Mouse (Mus musculus): ENCODE results near the gene Grsf1.
A peak's percentile ranks its signal among the peaks of the same experiment; 100 is the strongest.

The Grsf1 gene

GRCm38 (mm10) chr5:88675443-88676387 lies at the start of gene Grsf1:
TSS of gene Grsf1 (minus strand) at chr5:88676171.
- peak; percentile 93 for DNase-seq (ENCODE audit: low read depth, low spot score)

- no peak for DNase-seq (ENCODE audit: low read depth, low spot score)
Measured at GRCm38 (mm10) chr5:88724030-88724429, 48.1 kb upstream of the Grsf1 start.

GRCm38 (mm10) chr5:88722213-88722600 lies 46.2 kb upstream of the Grsf1 start:
- DNase-seq (ENCODE audit: low read depth, low spot score), result no peak

DNA sequence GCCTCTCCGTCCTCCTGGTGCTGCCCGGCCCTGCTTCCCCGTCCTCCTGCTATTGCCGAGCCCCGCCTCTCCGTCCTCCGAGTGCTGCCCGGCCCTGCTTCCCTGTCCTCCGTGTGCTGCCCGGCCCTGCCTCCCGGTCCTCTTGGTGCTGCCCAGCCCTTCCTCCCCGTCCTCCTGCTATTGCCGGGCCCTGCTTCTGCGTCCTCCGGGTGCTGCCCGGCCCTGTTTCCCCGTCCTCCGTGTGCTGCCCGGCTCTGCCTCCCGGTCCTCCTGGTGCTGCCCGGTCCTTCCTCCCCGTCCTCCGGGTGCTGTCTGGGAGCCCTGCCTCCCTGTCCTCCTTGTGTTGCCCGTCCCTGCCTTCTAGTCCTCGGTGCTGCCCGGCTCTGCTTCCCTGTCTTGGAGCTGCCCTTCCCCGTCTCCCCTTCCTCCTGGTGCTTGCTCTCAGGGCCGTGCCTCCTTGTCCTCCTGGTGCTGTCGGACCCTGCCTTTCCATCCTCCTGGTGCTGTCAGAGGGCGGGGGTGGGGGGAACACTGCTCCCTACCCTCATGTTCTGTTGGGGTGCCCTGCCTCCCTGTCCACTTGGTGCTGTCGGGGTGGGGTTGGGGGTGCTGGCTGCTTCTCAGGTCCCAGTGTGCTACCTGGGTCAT lies 45.7 kb upstream of the Grsf1 start:
- peak; percentile 30 for DNase-seq (ENCODE audit: low read depth, low spot score)

DNA sequence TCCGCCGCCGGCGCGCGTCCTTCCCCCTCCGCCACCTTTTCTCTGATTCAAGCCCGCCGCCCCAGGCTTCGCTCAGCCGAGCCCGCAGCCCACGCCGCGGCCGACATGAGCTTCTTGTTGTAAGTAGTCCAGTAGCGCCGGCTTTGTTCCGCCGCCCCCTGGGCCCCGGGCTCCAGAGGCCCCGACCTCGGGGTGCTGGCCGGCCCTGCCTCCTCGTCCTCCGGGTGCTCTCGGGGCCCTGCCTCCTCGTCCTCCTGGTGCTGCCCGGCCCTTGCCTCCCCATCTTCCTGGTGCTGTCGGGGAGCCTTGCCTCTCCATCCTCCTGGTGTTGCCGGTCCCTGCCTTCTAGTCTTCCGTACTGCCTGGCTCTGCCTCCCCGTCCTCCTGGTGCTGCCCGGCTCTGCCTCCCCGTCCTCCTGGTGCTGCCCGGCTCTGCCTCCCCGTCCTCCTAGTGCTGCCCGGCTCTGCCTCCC lies 45.1 kb upstream of the Grsf1 start:
- DNase-seq (ENCODE audit: low read depth, low spot score), result no peak

DNA sequence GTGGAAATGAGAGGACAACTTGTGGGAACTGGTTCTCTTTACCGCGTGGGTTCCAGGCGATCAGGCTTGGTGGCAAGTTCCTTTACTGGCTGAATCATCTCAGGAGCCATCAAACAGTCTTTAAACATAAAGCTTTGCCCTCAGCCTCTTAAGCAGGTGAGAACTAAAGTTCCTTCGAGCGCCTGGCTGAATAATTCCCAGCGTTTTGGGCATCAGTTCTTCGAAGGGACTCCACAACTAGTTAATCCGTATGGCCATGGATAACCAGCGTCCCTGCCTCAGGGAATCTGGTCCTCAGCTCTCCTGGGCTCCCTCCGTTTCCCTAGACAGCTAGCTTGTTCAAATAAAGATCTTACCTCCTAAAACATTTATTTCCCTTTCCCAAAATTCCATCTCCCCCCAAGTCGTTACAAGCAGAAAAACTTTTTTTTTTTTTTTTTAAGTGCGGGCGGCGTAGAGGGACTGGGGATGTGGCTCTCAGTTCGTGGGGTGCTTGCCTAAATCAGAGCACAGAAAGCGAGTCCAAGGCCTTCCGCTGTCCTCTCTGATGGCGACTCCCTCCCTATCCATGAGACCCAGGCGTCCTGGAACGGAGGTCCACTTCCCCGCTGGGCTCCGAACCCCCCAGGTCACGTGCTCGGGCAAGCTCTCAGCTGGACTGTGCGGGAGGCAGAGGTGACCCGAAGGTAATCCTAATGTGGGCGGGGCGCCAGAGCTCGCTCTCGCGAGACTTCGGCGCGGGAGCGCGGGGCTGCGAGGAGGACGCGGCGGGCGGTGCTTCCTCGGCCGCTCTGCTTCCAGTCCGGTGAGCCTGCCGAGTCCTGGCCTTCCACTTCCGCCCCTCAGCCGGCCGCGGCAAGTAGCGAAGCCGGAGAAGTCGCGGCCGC lies 44.4 kb upstream of the Grsf1 start, which contains the start of gene Mob1b:
Mob1b (plus strand) TSS at position 740 of the 887 bp plus-strand sequence.
- DNase-seq (ENCODE audit: low read depth, low spot score), result peak; percentile 98

DNA sequence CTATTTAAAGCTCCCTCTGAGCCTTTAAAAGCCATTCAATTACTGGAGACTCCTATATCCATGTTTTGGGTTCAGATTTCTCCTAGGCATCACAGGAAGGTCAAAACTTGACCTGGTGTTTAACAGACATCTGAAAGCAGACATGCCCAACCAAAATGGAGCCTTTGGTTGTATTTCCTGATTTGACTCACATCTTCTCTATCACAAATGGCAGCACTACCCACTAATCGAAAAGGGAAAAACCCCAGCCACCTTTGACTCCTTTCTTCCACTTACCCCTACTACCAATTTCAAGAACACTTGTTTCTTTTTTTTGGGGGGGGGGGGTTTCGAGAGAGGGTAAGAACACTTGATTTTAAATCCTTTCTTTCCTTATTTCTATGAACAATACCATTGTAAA lies 41.0 kb upstream of the Grsf1 start:
- no peak for DNase-seq (ENCODE audit: low read depth, low spot score)

DNA sequence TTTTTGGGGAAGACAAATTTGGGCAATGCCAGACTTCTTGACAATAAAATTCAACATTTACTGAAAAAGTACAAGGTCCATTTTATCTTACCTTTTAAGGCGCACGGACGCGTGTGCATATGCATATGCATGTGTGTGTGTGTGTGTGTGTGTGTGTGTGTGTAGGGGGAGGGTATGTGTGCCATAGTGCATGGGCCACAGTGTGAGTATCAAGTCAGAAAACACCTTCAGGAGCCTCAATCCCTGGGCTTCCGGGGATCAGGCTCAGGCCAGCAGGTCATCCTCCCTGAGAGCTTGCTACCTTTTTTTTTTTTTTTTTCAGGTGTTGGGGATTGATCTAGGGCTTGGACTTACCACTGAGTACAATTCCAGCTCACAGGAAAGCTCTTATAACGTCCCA lies 36.4 kb upstream of the Grsf1 start:
- no peak for DNase-seq (ENCODE audit: low read depth, low spot score)

DNA sequence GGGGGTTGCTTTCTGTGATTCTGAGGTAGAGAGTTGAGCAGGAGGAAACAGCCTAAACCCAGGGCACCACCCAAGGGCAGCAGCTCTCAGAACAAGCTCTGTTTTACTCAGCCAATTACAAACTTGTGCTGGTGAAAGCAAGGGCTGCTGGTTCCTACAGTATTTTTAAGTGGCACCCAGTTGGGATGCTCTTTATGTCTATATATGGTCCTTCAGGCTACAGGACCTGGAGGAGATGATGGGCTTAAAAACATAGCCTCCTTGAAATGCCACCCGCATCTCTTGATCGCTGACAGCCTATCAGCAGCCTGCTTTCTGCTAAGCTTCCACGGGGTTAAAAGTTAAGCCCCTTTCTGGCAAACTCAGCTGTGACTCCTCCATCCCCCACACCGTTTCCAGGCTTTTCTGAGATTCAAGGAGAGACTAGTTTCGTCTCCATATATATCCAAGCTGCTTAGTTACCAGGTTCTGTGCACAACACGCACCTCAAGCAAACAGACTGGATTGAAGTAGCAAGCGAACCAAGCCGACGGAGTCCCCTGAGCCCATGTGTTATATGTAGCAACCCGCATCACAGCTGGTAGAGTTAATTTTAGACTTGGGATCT lies 35.8 kb upstream of the Grsf1 start:
- DNase-seq (ENCODE audit: low read depth, low spot score), result peak; percentile 20

- no peak for DNase-seq (ENCODE audit: low read depth, low spot score)
Measured at GRCm38 (mm10) chr5:88711128-88711527, 35.2 kb upstream of the Grsf1 start.

DNA sequence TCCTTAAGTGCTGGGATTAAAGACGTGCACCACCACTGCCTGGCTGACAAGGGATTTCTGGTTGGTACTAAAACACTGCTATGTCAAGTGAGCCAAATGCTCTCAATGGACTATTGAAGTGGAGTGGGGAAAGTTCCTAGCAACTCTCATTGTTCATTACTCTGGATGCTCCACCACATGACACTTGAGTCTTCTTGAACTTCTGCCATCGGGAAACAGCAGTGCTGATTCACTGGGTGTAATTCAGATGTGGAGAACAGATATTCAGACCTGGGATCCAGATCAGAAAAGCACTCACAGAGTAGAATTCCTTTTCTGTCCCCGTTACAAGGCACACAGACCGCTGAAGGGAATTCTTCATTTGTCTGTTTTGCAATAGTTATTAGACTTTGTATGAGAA lies 27.6 kb upstream of the Grsf1 start:
- no peak for DNase-seq (ENCODE audit: low read depth, low spot score)

DNA sequence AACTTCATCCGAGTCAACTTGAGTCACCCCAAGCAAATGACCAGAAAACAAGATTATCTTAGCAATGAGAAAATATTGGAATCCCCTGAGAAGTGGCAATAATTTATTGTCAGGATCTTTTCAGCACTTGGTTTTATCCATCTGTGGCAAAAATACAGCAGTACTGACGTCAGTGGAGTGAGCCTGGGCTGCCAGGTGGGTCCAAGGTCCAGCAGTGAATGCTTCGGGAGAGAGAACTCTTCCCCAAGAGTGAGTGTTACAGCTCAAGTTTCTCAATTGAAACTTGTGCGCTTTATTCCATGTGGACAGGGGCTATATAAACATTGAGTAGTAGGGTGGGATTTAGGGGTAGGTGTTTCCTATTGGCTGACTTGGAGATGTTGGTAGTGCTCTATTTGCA lies 26.1 kb upstream of the Grsf1 start:
- no peak for DNase-seq (ENCODE audit: low read depth, low spot score)

DNA sequence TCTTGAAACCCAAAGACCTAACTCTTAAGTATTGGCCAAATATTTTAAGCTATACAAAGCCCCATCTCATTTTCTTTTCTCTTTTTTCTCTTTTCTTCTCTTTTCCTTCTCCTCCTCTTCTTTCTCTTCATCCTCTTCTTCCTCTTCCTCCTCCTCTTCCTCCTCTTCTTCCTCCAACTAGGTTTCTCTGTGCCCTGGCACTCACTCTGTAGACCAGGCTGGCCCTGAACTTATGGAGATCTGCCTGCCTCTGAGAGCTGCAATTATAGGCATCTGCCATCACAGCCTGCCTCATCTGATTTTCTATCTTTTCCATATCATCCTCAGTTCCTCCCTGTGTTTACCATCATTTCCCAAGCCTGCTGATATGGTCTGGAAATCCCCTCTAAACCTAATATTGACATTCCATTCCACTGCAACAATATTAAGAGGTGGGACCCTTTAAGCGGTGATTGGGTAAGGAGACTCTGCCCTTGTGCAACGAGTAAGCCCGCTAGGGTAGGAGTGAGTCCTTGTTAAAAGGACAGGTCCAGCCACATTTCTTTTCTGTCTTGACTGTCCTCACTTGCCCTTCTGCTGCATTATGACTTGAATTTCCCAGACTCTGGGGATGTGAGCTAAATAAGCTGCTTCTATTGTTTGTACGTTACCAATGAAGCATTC lies 23.4 kb upstream of the Grsf1 start:
- no peak for DNase-seq (ENCODE audit: low read depth, low spot score)

- DNase-seq (ENCODE audit: low read depth, low spot score), result no peak
Measured at GRCm38 (mm10) chr5:88697291-88697690, 21.3 kb upstream of the Grsf1 start.

DNA sequence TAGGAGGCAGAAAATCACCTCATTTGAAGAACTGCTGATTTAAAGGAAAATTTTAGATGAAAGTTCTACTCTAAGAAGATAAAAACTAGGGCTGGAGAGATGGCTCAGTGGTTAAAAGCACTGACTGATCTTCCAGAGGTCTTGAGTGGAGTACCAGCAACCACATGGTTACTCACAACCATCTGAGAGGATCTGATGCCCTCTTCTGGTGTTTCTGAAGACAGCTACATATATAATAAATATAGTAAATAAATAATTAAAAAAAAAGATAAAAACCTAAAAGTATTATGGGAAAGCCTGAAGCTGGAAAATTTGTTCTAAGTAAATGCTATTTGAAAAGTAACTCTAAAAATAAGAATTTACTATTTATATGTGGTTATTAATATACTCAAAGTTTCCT lies 17.1 kb upstream of the Grsf1 start:
- no peak for DNase-seq (ENCODE audit: low read depth, low spot score)

- no peak for DNase-seq (ENCODE audit: low read depth, low spot score)
Measured at GRCm38 (mm10) chr5:88692586-88692985, 16.6 kb upstream of the Grsf1 start.

GRCm38 (mm10) chr5:88691506-88692095 lies 15.6 kb upstream of the Grsf1 start:
- no peak for DNase-seq (ENCODE audit: low read depth, low spot score)

- DNase-seq (ENCODE audit: low read depth, low spot score), result no peak
Measured at GRCm38 (mm10) chr5:88690681-88691505, 14.9 kb upstream of the Grsf1 start.

DNA sequence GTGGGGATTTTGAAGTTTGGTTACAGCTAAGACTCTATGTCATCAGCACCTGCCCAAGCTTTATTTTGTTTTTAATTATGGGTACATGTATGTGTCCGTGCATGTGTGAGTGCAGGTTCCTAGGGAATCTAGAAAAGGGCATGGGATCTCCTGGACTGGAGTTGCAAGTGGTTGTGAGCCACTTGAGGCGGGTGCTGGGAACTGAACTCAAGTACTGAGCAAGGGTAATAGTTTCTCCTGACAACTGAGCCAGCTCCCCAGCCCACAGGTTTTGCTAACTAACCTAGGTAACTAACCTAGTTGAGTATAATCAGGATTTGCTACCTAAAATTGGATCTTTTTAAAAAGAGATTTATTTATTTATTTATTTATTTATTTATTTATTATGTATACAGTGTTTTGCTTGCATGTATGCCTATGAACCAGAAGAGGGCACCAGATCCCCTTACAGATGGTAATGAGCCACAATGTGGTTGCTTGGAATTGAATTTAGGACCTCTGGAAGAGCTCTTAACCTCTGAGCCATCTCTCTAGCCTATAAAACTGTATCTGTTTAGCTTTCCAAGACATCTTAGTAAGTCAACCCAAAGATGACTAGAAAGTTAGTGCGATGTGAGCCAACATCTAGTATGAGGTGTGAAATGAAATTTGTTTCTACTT lies 13.4 kb upstream of the Grsf1 start:
- peak; percentile 66 for DNase-seq (ENCODE audit: low read depth, low spot score)
